Mouse (Mus musculus) adrenal gland, adult (tissue): Measurements from ENCODE around the gene Irgm2.
"Not testable (repeated sequence)": the region's sequence is repeated elsewhere in the genome, so short reads cannot be mapped to it uniquely, and the experiment has no call there.

Experiments
- DNase-seq, 2 experiments: peaks; one replicate each; pipeline ENCODE4 v3.0.0; 2022 to 2023; ENCODE audit warnings: low spot score in 1 of 2; ENCODE audit not compliant: inconsistent age in 2 of 2

The Irgm2 gene

DNA sequence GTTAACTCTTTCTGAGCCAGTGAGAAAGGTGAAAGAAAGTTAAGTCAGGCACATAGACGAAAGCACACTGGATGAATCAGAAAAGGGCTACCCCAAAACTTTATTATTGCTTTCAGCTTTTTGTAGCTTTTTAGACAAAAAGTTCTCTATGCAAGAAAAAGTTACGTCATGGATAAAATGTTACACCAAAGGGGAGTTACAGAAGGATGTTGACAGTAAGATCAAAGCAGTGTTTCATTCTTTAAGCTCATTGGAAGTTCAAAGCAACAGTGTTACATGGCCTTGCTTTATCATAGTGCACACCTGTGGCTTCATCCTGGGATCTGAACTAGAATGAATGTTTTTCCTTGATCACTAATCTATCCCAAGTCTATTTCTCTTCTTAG lies 12.3 kb downstream of the Irgm2 start:
- no peak for DNase-seq

GRCm38 (mm10) chr11:58213673-58214342 lies 14.4 kb downstream of the Irgm2 start:
- DNase-seq, result peak in 1 of 2 experiments; percentile 56

GRCm38 (mm10) chr11:58214391-58215048 lies 15.1 kb downstream of the Irgm2 start:
- DNase-seq, result peak; percentile 91 to 97

DNA sequence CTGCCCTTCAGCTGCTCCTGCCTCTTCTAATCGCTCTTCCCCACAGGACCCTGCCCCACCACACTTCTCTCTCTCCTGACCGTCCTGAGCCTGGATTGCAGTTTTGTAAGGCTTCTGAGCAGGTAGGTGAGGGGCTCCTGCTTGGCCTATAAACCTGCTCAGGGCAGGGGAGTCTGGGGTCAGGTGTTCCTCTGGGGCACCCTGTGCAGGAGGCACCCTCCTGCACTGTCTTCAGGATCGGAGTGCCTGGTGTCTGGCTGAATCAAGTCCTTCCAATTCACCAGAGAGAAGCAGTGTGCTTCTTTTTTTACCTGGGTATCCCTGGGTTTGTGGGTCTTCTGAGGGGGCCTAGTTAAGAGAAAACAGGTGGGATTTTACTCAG lies 15.6 kb downstream of the Irgm2 start:
- DNase-seq, result not testable (repeated sequence)

GRCm38 (mm10) chr11:58215814-58216213 lies 16.4 kb downstream of the Irgm2 start:
- DNase-seq, result peak in 1 of 2 experiments; percentile 48

GRCm38 (mm10) chr11:58216823-58217222 lies 17.4 kb downstream of the Irgm2 start:
- DNase-seq, result no peak

DNA sequence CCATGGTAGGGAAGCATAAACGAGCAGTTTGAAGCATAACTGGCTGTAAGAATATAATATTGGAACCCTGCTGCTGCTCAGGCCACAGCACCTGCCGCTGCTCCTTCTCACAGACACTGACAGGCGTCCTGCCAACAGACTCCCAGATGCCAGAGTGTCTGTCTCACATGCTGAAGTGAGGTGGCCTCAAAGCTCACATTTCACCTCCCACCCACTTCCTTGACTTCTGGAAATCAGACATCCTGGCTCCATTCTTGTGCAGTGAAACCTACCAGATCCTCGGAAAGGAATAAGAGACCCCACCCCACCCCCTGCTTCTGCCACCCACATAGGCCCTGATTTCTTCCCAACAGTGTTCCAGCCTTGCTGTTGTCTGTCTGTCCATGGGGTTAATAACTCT lies 24.3 kb downstream of the Irgm2 start:
- DNase-seq, result no peak

DNA sequence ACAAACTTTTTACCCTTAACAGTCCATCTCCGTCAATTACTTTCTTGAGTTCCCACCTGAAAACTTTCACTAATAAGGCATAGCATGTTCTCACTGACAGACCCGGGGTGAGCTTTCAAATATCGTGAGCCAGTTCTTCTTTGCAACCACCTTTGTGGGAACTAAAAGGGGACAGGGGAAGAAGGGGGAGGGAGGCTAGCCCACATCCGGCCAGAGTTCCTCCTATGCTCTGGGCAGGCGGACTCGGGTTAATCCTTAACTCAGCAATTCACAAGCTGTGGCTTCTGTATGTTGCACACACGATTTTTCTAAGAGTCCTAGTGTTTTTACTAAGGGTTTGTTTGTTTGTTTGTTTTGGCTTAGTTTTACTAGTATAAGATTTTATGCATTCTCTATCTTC lies 24.9 kb downstream of the Irgm2 start:
- peak in 1 of 2 experiments; percentile 49 for DNase-seq

GRCm38 (mm10) chr11:58224872-58225271 lies 25.5 kb downstream of the Irgm2 start:
- not testable (repeated sequence) for DNase-seq

DNA sequence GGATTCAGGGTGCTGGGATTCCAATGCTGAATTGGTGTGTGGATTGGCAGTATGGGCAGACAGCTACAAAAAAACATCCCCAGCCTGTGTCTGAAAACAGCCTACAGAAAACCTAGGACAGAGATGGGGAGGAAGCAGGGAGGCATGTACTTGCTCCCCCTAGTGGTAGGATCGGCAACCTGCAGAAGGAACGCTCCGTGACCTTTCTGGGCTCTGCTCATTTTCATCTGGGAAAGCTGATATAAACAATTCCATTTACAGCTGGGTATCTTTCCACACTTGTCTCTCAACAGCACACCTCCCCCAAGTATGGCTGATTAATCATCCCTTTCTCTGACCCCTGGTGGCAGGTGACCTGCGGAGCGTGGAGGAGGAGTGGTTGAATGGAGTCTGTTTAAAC lies 26.2 kb downstream of the Irgm2 start:
- DNase-seq, result peak; percentile 77 to 93

GRCm38 (mm10) chr11:58226425-58226824 lies 27.0 kb downstream of the Irgm2 start:
- DNase-seq, result no peak

DNA sequence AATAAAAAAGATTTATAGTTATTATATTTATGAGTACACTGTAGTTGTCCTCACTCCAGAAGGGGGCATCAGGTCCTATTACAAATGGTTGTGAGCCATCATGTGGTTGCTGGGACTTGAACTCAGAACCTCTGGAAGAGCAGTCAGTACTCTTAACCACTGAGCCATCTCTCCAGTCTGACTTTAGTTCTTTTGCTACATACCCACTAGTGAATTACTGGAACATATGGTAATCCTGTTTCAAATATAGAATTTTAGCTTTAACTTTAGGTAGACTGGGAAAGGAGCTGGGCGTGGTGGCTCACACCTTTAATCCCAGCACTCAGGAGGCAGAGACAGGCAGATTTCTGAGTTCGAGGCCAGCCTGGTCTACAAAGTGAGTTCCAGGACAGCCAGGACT lies 28.6 kb downstream of the Irgm2 start:
- DNase-seq, result not testable (repeated sequence)

GRCm38 (mm10) chr11:58230396-58230910 lies 31.0 kb downstream of the Irgm2 start:
- no peak for DNase-seq

GRCm38 (mm10) chr11:58231156-58231555 lies 31.7 kb downstream of the Irgm2 start:
- DNase-seq, result no peak

DNA sequence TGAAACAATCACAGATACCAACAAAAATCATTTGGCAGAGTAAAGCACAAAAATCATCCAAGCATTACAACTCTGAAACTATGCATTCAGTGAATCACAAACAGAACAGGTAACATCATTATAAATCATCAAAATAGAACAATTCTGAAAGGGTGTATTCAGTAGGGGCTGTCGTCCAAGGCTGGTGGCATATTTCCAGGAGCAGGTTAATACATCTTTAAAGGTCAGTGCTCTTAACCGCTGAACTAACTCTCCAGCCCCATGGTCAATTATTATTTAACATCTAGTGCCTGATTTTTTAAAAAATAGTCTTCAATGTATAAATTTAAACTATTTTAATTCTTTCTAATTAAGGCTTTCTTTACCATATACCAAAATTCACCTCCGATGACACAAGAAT lies 35.1 kb downstream of the Irgm2 start:
- not testable (repeated sequence) for DNase-seq

- DNase-seq, result peak in 1 of 2 experiments; percentile 61
These were observed 35.7 kb downstream of the Irgm2 start for GRCm38 (mm10) chr11:58235152-58235551.

DNA sequence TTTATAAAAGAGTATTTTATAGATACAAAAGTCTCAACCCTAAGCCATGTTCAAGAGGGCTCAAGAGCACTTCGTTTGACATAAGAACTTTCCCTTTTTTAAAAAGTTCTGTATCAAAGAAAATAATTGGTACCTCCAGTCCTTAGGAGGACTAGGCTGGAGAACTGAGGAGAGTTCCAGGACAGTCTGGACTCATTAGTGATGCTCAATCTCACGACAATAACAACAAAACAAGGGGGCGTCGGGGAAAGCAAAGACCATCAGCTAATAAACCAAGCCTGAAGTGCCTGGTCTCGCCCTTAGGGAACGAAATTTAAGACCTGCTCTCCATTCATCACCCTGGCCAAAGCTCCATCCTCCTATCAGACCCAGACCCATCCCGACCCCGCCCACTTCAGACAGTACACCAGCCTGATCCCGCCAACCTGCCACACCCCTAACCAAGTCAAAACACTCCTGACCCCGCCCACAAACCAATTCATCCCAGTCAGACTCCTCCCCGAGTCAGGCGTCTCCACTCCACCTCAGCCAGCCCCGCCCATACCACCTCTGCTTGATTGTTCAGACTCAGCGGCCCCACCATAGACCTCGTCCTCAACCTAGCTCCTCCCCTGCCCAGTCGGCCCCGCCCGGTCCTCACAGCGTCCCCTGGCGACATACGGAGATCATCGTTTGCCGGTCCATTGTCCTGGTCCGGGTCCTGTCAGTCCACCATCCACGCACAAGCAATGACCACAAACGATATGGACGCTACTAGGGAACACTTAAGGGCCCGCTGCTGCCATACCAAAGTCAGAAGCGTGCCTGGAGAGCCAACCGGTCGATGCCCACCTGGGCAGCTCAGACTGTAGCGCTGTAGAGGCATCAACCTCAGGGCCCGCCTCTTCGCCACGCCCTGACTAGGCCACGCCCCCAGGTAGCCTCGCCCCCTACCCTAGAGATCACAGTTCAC lies 39.7 kb downstream of the Irgm2 start:
- DNase-seq, result peak; percentile 59 to 85

DNA sequence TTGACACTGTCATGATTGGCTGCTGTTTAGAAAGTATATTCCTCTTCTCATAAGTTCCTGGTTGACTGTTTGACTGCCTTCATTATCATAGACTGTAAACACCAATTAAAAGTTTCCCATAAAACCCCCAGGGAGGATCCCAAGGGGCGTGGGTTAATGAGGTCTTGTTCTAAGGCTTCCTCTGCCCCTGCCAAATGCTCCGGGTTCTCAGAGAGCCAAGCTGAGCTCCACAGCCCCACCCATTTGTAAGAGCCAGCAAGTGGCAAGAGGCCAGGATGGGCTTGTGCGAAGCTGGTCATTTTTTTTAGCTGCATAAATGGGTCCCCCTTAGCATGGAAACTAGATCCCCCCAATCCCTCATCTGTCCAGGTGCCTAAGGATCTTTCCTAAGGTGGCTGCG lies 47.9 kb downstream of the Irgm2 start:
- no peak for DNase-seq

- DNase-seq, result no peak
These were observed 50.0 kb downstream of the Irgm2 start for GRCm38 (mm10) chr11:58249203-58249981.

DNA sequence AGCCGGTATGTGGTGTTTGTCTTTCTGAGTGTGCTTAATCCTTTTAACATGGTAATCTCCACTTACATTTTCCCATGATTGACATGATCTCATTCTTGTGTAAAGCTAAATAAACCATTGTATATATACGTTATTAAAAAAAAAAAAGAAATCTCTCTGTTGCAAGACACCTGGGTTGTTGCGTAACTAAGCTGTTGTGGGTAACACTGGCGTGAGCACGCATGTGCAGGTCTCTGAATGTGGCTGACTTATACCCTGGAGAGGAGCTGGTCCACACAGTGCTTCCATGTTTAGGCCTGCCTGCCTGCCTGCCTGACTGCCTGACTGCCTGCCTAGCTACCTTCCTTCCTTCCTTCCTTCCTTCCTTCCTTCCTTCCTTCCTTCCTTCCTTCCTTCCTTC lies 51.1 kb downstream of the Irgm2 start:
- DNase-seq, result no peak

GRCm38 (mm10) chr11:58254411-58254810 lies 55.0 kb downstream of the Irgm2 start:
- DNase-seq, result no peak
